Mouse (Mus musculus): Measurements from ENCODE around the gene Cdk15. TPM values are rescaled to one million over a fixed set of nuclear protein-coding genes. Genes with fewer than 3 reads are reported as not detected.

Cdk15 gene
- total and polyA plus RNA-seq, 2 experiments from 2014 or later: not detected

DNA sequence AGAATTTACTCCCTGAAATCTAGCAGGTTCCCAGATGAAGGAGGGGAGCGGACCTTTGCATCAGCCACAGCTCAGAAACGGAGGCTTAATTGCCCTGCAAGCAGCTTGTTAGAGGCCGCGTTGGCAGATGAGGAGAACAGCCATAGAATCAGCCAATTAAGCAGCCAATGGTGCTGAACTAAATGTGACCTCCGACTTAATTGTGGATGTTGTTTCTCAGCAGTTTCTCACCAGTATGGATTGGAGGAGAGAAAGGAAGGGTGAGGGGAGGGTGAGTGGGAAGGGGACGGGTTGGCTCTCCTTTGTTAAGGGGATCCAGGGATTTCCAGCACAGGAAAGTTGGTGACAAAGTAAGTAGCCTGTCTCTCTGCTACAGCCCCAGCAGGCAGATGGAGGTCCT lies 137.9 kb downstream of the Cdk15 start:
- DNase-seq (ENCODE audit: low spot score) (no peak), ATAC-seq (ENCODE audit: insufficient read depth, low read depth) (no peak)
- Histone ChIP-seq H3K27me3 (ENCODE audit: control insufficient read depth, insufficient read depth, low read length) (no peaks in the 10 kb centered on the region), H3K4me2 (ENCODE audit: low read depth, low read length) (no peak overlapping the region), H3K36me3 (replicated peaks; ENCODE audit: control insufficient read depth, insufficient read depth, low read length) (no peaks in the 10 kb centered on the region), H3K9ac (replicated peaks; ENCODE audit: low read depth, low read length) (no peak overlapping the region), H3K9me3 (replicated peaks; ENCODE audit: control insufficient read depth, low read length) (no peaks in the 10 kb centered on the region), H3K4me3 (ENCODE audit: low read depth, low read length) (no peak overlapping the region), H3K4me1 (ENCODE audit: control insufficient read depth, insufficient read depth) (no peaks in the 10 kb centered on the region; the same call in 1 of the 2 replicates), H3K27ac (ENCODE audit: low read depth) (no peak overlapping the region)
- no peak for TF ChIP-seq CTCF (IDR thresholded peaks at IDR 0.05; ENCODE audit: low read depth)
- 63% methylated on average over 6 of the region's 6 CpGs for WGBS

DNA sequence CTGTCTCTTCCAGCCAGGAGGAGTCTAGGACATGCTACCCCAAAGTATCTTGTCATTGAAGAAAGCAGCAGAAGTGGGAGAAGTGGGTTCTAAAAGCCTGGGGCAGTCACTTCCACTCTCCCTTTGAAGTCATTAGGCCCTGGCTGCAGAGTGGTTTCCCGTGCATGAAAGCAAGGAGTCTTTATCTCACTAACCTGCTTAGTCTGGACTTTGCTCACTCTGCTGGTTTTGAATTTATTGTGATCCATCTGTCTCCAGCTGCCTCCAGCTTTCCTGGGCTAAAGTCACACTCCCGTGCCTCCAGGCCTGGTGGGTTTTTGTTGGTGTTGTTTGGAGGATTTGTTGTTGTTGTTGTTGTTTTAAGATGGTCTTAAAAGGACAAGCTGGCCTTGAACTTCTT lies 139.3 kb downstream of the Cdk15 start:
- no peaks in the 10 kb centered on the region for H3K9me3 ChIP-seq (replicated peaks; ENCODE audit: control insufficient read depth, low read length)
- H3K4me3 ChIP-seq (ENCODE audit: low read depth, low read length): no peak overlapping the region
- H3K27ac ChIP-seq (ENCODE audit: low read depth): no peak overlapping the region
- no peak overlapping the region for H3K9ac ChIP-seq (replicated peaks; ENCODE audit: low read depth, low read length)
- ATAC-seq (ENCODE audit: insufficient read depth, low read depth): no peak
- no peak overlapping the region for H3K4me2 ChIP-seq (ENCODE audit: low read depth, low read length)
- H3K36me3 ChIP-seq (replicated peaks; ENCODE audit: control insufficient read depth, insufficient read depth, low read length): no peaks in the 10 kb centered on the region
- no peaks in the 10 kb centered on the region; the same call in 1 of the 2 replicates for H3K4me1 ChIP-seq (ENCODE audit: control insufficient read depth, insufficient read depth)
- no peaks in the 10 kb centered on the region for H3K27me3 ChIP-seq (ENCODE audit: control insufficient read depth, insufficient read depth, low read length)
- WGBS: 54% methylated on average over 2 of the region's 2 CpGs
- no peak for DNase-seq (ENCODE audit: low spot score)
- TF ChIP-seq EP300 (IDR thresholded peaks at IDR 0.05; ENCODE audit: low read depth): no peak
- no peak for TF ChIP-seq CTCF (IDR thresholded peaks at IDR 0.05; ENCODE audit: low read depth)

DNA sequence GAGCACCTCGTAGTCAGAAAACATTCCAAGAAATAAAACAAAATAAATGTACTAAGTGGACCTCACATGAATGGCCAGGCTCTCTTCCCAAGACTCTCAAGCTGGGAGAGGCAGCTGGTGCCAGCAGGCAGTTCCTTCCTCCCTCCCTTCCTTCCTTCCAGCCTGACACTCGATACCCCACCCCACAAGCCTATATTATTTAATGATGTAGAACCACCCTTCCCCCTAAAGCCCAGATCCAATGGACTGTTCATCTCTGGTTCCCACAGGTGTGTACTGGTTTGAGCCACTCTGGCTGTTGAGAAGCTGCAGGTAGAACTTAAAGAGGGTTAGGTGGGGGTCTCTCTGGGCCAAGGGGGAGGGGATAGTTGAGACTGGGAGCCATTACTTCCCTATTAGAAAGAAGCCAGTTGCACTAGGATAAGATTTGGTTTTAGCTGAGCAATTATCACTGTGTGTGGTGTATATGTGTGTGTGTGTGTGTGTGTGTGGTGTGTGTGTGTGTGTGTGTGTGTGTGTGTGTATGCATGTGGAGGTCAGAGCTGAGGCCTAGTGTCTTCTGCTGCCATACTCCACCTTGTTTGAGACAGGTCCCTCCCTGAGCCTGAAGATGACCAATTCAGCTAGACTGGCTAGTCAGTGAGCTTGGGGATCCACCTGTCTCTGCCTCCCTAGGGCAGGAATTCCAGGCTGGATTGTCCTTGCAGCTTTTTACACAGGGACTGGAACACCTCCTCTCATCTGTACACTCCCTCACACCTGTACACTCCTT lies 143.0 kb downstream of the Cdk15 start:
- H3K4me3 ChIP-seq (ENCODE audit: low read depth, low read length): no peak overlapping the region
- ATAC-seq (ENCODE audit: insufficient read depth, low read depth) (no peak), DNase-seq (ENCODE audit: low spot score) (no peak)
- no peaks in the 10 kb centered on the region for H3K27me3 ChIP-seq (ENCODE audit: control insufficient read depth, insufficient read depth, low read length)
- no peaks in the 10 kb centered on the region for H3K9me3 ChIP-seq (replicated peaks; ENCODE audit: control insufficient read depth, low read length)
- TF ChIP-seq EP300 (IDR thresholded peaks at IDR 0.05; ENCODE audit: low read depth): no peak
- no peak for TF ChIP-seq CTCF (IDR thresholded peaks at IDR 0.05; ENCODE audit: low read depth)
- no peak overlapping the region for H3K4me2 ChIP-seq (ENCODE audit: low read depth, low read length)
- H3K36me3 ChIP-seq (replicated peaks; ENCODE audit: control insufficient read depth, insufficient read depth, low read length): no peaks in the 10 kb centered on the region
- H3K27ac ChIP-seq (ENCODE audit: low read depth): no peak overlapping the region
- H3K4me1 ChIP-seq (ENCODE audit: control insufficient read depth, insufficient read depth): no peaks in the 10 kb centered on the region
- H3K9ac ChIP-seq (replicated peaks; ENCODE audit: low read depth, low read length): no peak overlapping the region
- WGBS: 63% methylated on average over 2 of the region's 2 CpGs

DNA sequence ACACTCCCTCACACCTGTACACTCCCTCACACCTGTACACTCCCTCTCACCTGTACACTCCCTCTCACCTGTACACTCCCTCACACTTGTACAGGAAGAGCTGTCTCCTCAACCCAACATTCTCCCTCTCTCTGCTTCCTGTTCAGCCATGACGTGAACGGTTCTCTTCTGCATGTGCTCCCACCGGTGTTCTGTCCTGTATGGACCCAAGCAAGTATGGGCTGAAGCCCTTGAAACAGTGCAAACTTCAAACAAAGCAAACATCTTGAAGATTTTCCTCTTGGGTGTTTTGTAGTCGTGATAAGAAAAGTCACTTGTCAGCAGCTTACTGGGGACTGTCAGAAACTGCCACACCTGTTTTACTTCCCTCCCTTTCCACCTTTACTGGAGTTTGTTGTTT lies 144.5 kb downstream of the Cdk15 start:
- Histone ChIP-seq H3K27ac (ENCODE audit: low read depth) (no peak overlapping the region), H3K36me3 (replicated peaks; ENCODE audit: control insufficient read depth, insufficient read depth, low read length) (no peaks in the 10 kb centered on the region), H3K27me3 (ENCODE audit: control insufficient read depth, insufficient read depth, low read length) (no peaks in the 10 kb centered on the region), H3K4me2 (ENCODE audit: low read depth, low read length) (no peak overlapping the region), H3K9me3 (replicated peaks; ENCODE audit: control insufficient read depth, low read length) (no peaks in the 10 kb centered on the region), H3K4me1 (ENCODE audit: control insufficient read depth, insufficient read depth) (no peaks in the 10 kb centered on the region), H3K9ac (replicated peaks; ENCODE audit: low read depth, low read length) (no peak overlapping the region), H3K4me3 (ENCODE audit: low read depth, low read length) (no peak overlapping the region)
- 67% methylated on average over 4 of the region's 4 CpGs for WGBS
- ATAC-seq (ENCODE audit: insufficient read depth, low read depth) (no peak), DNase-seq (ENCODE audit: low spot score) (no peak)
- no peak for TF ChIP-seq CTCF (IDR thresholded peaks at IDR 0.05; ENCODE audit: low read depth)

Other genes with a start within 250 kb of the Cdk15 start
- gene C2cd6, start 162.0 kb upstream of the Cdk15 start, total RNA-seq (2014; rRNA removed; ENCODE audit: low replicate concordance): not detected in 2 replicates
- gene C2cd6, start 162.0 kb upstream of the Cdk15 start, polyA plus RNA-seq (2015; fragmentation: Nextera tagmentation; extraction: Ambion mirVana): not detected in 2 replicates
- 7.6 and 15.9 TPM in 2 replicates for gene Tmem237, start 136.5 kb upstream of the Cdk15 start, total RNA-seq (2014; rRNA removed; ENCODE audit: low replicate concordance)
- 6.6 and 9.2 TPM in 2 replicates for gene Tmem237, start 136.5 kb upstream of the Cdk15 start, polyA plus RNA-seq (2015; fragmentation: Nextera tagmentation; extraction: Ambion mirVana)
- gene Mpp4, start 93.5 kb upstream of the Cdk15 start, total RNA-seq (2014; rRNA removed; ENCODE audit: low replicate concordance): not detected in 2 replicates
- gene Mpp4, start 93.5 kb upstream of the Cdk15 start, polyA plus RNA-seq (2015; fragmentation: Nextera tagmentation; extraction: Ambion mirVana): 0.05 TPM in 1 of 2 replicates, not detected in the other
- 9.7 and 20.2 TPM in 2 replicates for gene Als2, start 19.7 kb upstream of the Cdk15 start, total RNA-seq (2014; rRNA removed; ENCODE audit: low replicate concordance)
- 2.7 and 2.9 TPM in 2 replicates for gene Als2, start 19.7 kb upstream of the Cdk15 start, polyA plus RNA-seq (2015; fragmentation: Nextera tagmentation; extraction: Ambion mirVana)
- 7.5 and 9.0 TPM in 2 replicates for gene Fzd7, start 225.5 kb downstream of the Cdk15 start, total RNA-seq (2014; rRNA removed; ENCODE audit: low replicate concordance)
- 1.0 and 1.3 TPM in 2 replicates for gene Fzd7, start 225.5 kb downstream of the Cdk15 start, polyA plus RNA-seq (2015; fragmentation: Nextera tagmentation; extraction: Ambion mirVana)

All from heart, postnatal 0 days (tissue).